Mouse (Mus musculus): ENCODE measurements around the gene Uchl1. TPM values are rescaled to one million over a fixed set of nuclear protein-coding genes. Genes with fewer than 3 reads are reported as not detected.

The Uchl1 gene
- polyA plus RNA-seq, 1 experiment from 2014 or later = 2.0 TPM

Other genes with a start within 250 kb of the Uchl1 start
- 4.4 and 5.6 TPM in 2 replicates for gene Apbb2, start 57.3 kb upstream of the Uchl1 start, polyA plus RNA-seq (2015; fragmentation: Nextera tagmentation; extraction: Ambion mirVana)
- 1.1 and 1.5 TPM in 2 replicates for gene Limch1, start 69.7 kb downstream of the Uchl1 start, polyA plus RNA-seq (2015; fragmentation: Nextera tagmentation; extraction: Ambion mirVana)